8 mouse cellular contexts compared by ENCODE assay signal in the genomic region with DNA sequence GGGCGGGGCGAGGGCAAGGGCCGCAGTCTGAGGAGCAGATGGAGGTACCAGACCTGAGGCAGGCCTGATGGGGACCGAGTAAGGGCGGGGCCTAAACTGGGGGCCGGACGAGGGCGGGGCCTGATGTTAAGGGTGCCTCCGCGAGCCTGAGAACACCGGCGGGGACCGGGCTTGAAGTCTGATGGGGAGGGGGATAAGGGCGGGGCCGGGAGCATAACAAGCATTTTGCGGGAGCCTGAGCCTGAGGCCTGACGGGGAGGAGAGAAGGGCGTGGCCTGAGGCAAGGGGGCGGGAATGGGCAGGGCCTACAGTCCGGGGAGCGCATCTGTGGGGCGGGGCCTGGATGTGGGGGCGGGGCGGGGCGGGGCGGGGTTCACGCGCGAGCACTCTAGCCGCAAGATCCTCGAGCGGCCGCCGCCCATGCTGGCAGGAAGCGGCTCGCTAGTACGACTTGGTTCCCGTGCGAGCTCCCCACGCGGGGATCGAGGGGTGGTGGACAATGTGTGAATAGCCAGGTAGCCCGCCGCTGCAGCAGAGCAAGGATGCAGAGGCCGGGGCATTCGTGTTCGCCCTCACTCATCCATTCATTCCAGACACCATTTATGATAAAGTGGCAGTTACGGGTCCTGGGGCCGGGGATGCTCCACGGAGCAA. TPM values are rescaled to one million over a fixed set of nuclear protein-coding genes. Genes with fewer than 3 reads are reported as not detected.
DNase-seq lines count a peak whose midpoint lies in the region; ATAC-seq lines count a peak whose summit lies in the region.

No protein-coding gene starts in this region.

- H3K9ac ChIP-seq in hindbrain, embryonic 15.5 days: peak overlapping the region; percentile 54

- WGBS in hindbrain, embryonic 15.5 days: 2% methylated on average over 47 of the region's 50 CpGs

- peak; percentile 97 for ATAC-seq in hindbrain, embryonic 15.5 days (ENCODE audit: low FRiP score, low read depth)

- H3K9me3 ChIP-seq in hindbrain, embryonic 15.5 days: no peaks in the 10 kb centered on the region

- H3K27me3 ChIP-seq in hindbrain, embryonic 15.5 days: peaks cover 5% of the 10 kb centered on the region

- H3K4me1 ChIP-seq in hindbrain, embryonic 15.5 days (replicated peaks): peaks cover 25% of the 10 kb centered on the region

- DNase-seq in T-cell, adult 2 months (ENCODE audit: low spot score): peak; percentile 97
- peak; percentile 92 to 96 for DNase-seq in cerebellum, postnatal 36 days
- DNase-seq in frontal cortex, postnatal 36 days (ENCODE audit: low spot score in 2 of 2): peak; percentile 91 to 92
- DNase-seq in left cerebral cortex, adult 11 months (ENCODE audit: low spot score): peak; percentile 90
- peak; percentile 98 for DNase-seq in lung, postnatal 36 days
- peak; percentile 97 for DNase-seq in retina, embryonic 14.5 days (ENCODE audit: low spot score)
- peak; percentile 95 to 96 for DNase-seq in thymus, postnatal 36 days

- peak overlapping the region; percentile 68 for H3K4me3 ChIP-seq in hindbrain, embryonic 15.5 days

- H3K36me3 ChIP-seq in hindbrain, embryonic 15.5 days: no peaks in the 10 kb centered on the region

- peak overlapping the region; percentile 82 for H3K27ac ChIP-seq in hindbrain, embryonic 15.5 days (replicated peaks)

- peak overlapping the region; percentile 68 for H3K4me2 ChIP-seq in hindbrain, embryonic 15.5 days

RNA-seq across cellular contexts. Expression of gene B4galt5, which starts 0.4 kb away (rescaled TPM):
- polyA plus RNA-seq in hindbrain, embryonic 15.5 days (2015; fragmentation: Nextera tagmentation; extraction: Ambion mirVana): 31.5 and 34.2 TPM in 2 replicates

Comparison
In these comparisons a context has a peak if more than half of its experiments do, and no peak if none do; other contexts are left out.
1. Peak in every context shown above with its lines: DNase-seq, ATAC-seq, H3K4me3 ChIP-seq and H3K27ac ChIP-seq.